Mouse (Mus musculus) embryonic facial prominence, embryonic 12.5 days (tissue): ENCODE measurements around the gene Gm4952. TPM values are rescaled to one million over a fixed set of nuclear protein-coding genes. Genes with fewer than 3 reads are reported as not detected.

ENCODE experiments used
- ATAC-seq: fragments of 200-750 bp; cut with Nextera tagmentation; 2 replicates; pipeline ENCODE4 v1.8.0; 2017; ENCODE audit not compliant: insufficient number of reproducible peaks, insufficient read depth, low FRiP score, low TSS enrichment
- H3K27ac ChIP-seq: fragments of 300-500 bp; sonication (generic); 2 replicates; pipeline ENCODE4 v1.5.1; 2016; ENCODE audit warnings: mild to moderate bottlenecking
- H3K27me3 ChIP-seq: fragments of 300-500 bp; sonication (generic); 2 replicates; pipeline ENCODE4 v1.6.1; 2016; ENCODE audit warnings: mild to moderate bottlenecking, moderate library complexity
- H3K36me3 ChIP-seq: fragments of 300-500 bp; sonication (generic); 2 replicates; pipeline ENCODE4 v1.6.1; 2016; ENCODE audit warnings: mild to moderate bottlenecking
- H3K4me1 ChIP-seq: fragments of 300-500 bp; sonication (generic); 2 replicates; pipeline ENCODE4 v1.6.1; 2016
- H3K4me2 ChIP-seq: fragments of 300-500 bp; sonication (generic); replicated peaks from 2 replicates; pipeline ENCODE4 v1.6.1; 2016; ENCODE audit warnings: mild to moderate bottlenecking, moderate library complexity
- H3K4me3 ChIP-seq: fragments of 300-500 bp; sonication (generic); 2 replicates; pipeline ENCODE4 v1.5.1; 2016; ENCODE audit warnings: mild to moderate bottlenecking
- H3K9ac ChIP-seq: fragments of 300-500 bp; sonication (generic); 2 replicates; pipeline ENCODE4 v1.6.1; 2016; ENCODE audit warnings: mild to moderate bottlenecking, moderate library complexity
- H3K9me3 ChIP-seq: fragments of 300-500 bp; sonication (generic); 2 replicates; pipeline ENCODE4 v1.6.1; 2016; ENCODE audit warnings: mild to moderate bottlenecking, moderate library complexity
- WGBS: fragments of 180-500 bp; shearing (Covaris S2); methylation state at CpG from one replicate; pipeline ENCODE4 v1.1.7; 2016; 5-methylcytosine and 5-hydroxymethylcytosine counted together
- polyA plus RNA-seq: library from polyadenylated mRNA; unstranded; fragments of >200 nt; fragmentation: Nextera tagmentation; extraction: Ambion mirVana; gene quantifications from 2 replicates; pipeline ENCODE4 v1.2.1, GENCODE M21; 2016

Gm4952 gene
- polyA plus RNA-seq, 1 experiment from 2014 or later = 0.06 TPM

DNA sequence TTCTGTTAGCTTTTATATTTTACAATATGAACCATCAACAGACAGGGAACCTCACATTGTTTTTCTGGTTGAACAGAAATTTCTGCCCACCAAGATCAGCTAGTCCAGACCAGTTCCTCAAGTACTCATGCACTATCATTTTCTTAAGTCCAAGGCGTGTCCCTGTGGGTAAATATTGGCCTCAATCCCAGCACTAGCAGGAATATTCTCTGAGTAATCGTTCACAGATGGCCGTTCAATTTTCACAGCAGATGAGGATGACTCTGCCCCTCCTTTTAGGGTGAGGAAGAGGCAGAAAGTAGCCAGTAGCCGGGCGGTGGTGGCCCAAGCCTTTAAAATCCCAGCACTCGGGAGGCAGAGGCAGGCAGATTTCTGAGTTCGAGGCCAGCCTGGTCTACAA, 24.7 kb upstream of the Gm4952 start:
- Histone ChIP-seq H3K4me2 (no peak overlapping the region), H3K9me3 (no peaks in the 10 kb centered on the region), H3K9ac (no peak overlapping the region), H3K36me3 (peaks cover 6% of the 10 kb centered on the region; the same call in 1 of the 2 replicates), H3K27me3 (no peaks in the 10 kb centered on the region), H3K27ac (no peak overlapping the region), H3K4me3 (no peak overlapping the region), H3K4me1 (peaks cover 8% of the 10 kb centered on the region; the same call in 1 of the 2 replicates)
- WGBS = 84% methylated on average over 7 of the region's 7 CpGs
- no peak for ATAC-seq

DNA sequence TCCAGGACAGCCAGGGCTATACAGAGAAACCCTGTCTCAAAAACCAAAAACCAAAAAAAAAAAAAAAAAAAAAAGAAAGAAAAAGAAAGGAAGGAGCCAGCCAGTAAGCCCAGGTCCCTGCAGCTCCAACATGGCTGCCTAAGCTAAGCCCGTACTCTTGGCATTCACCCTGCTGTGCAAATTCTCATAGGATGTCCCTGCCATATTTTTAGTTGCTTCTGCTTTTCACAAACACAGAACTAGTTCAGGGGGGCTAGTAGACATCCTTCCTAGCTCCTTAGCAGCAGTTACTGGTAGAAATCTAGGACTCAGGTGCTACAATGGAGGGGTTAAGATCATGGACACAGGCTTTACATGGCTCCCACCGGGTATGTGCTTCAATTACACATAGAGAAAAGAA, 24.3 kb upstream of the Gm4952 start:
- H3K9ac ChIP-seq = no peak overlapping the region
- 98% methylated on average over 2 of the region's 2 CpGs for WGBS
- H3K4me1 ChIP-seq = peaks cover 8% of the 10 kb centered on the region; the same call in 1 of the 2 replicates
- ATAC-seq = no peak
- H3K4me3 ChIP-seq = no peak overlapping the region
- H3K27ac ChIP-seq = no peak overlapping the region
- H3K9me3 ChIP-seq = no peaks in the 10 kb centered on the region
- H3K36me3 ChIP-seq = peaks cover 6% of the 10 kb centered on the region; the same call in 1 of the 2 replicates
- no peak overlapping the region for H3K4me2 ChIP-seq
- H3K27me3 ChIP-seq = no peaks in the 10 kb centered on the region

DNA sequence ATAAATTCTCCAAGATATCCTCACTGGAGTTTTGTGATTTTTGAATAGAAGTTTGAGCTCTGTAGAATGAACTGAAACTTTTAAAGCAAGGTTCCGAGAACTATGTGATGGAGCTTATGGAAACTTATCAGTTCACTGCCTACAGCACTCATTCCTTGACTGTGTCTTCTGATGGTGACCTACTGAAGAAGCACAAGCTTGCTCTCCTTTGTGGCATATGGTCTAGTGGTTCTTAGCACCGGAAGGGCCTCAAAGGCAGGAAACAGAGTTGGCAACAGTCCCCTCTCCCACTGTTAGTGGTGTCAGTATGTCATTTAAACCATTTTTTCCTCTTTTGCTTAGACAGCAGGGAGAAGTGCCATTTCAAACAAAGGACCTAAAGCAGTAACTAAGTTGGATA, 23.1 kb upstream of the Gm4952 start:
- Histone ChIP-seq H3K9ac (no peak overlapping the region), H3K27me3 (no peaks in the 10 kb centered on the region), H3K4me2 (no peak overlapping the region), H3K4me3 (no peak overlapping the region), H3K27ac (no peak overlapping the region), H3K4me1 (peaks cover 8% of the 10 kb centered on the region; the same call in 1 of the 2 replicates), H3K36me3 (peaks cover 6% of the 10 kb centered on the region; the same call in 1 of the 2 replicates), H3K9me3 (no peaks in the 10 kb centered on the region)
- no peak for ATAC-seq
- 82% methylated on average over 2 of the region's 2 CpGs for WGBS

DNA sequence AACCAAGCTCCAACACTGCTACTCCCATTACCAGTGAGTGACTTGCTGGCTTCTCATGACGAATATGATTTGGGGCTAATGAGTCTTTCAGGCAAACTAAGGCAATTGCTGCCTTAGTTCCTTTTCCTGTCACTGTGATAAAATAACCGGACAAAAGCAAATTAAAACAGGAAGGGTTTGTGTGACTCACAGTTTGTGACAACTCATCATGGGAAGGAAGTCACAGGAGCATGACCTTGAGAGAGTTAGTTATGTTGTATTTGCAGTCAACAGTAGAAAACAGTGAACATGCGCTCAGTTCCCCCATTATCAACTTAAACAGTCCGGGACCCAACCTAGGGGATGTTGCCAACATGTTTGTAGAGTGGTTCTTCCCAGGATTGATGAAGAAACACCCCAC, 14.5 kb upstream of the Gm4952 start:
- 75% methylated on average over 4 of the region's 4 CpGs for WGBS
- ATAC-seq = no peak

DNA sequence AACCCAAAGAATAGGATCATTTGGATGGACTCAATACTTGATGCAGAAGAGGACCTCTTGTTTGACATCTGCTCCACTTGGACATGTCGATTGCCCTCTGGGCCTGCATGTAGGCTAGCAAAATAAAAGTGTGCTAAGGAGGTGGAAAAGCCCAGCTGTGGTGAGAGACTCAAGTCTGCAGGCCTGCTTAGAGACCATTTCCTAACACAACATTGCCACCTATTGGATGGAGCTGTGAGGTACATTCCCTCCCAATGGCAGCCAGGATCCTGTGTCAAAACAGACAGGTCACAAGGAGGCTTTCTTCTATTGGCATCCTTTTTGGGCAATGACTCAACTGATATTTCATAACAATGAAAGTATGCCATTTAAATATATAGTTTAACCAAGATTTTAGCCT, 7.9 kb upstream of the Gm4952 start:
- 14% methylated on average over 1 of the region's 1 CpGs for WGBS
- Histone ChIP-seq H3K27ac (no peak overlapping the region), H3K4me3 (no peak overlapping the region), H3K9me3 (no peaks in the 10 kb centered on the region), H3K4me2 (no peak overlapping the region), H3K4me1 (no peaks in the 10 kb centered on the region; the same call in 1 of the 2 replicates), H3K9ac (no peak overlapping the region), H3K27me3 (0 out of 2 replicates have a peak, but pooled peaks cover 4% of the 10 kb centered on the region), H3K36me3 (0 out of 2 replicates have a peak, but pooled peaks cover 3% of the 10 kb centered on the region)
- no peak for ATAC-seq

More for the DNA sequence above, 14.5 kb upstream of the Gm4952 start:
- no peak overlapping the region for H3K4me3 ChIP-seq
- H3K9me3 ChIP-seq = no peaks in the 10 kb centered on the region
- H3K27me3 ChIP-seq = no peaks in the 10 kb centered on the region
- no peak overlapping the region for H3K4me2 ChIP-seq
- 0 out of 2 replicates have a peak, but pooled peaks cover 5% of the 10 kb centered on the region for H3K36me3 ChIP-seq
- H3K4me1 ChIP-seq = no peaks in the 10 kb centered on the region
- H3K27ac ChIP-seq = no peak overlapping the region
- H3K9ac ChIP-seq = no peak overlapping the region

DNA sequence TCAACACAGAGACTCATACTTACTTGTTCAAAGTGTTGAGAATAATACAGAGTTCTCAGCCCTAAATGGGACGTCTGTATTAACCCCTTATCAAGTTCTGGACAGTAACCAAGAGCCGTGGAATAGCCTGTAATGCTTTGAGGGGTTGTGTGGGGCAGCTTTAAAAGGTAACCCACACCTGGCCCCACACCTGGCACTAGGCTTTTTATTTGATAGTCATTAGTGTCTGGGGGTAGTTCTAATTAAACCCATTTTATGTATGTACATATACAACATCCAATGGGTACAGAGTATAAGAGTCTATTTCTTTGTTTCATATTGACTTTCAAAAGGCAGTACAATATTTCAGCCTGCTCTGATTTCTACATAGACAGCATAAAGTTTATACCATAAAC, 4.6 kb upstream of the Gm4952 start:
- peak overlapping the region; percentile 65 for H3K4me3 ChIP-seq
- no peak; the same call in 1 of the 2 replicates for ATAC-seq
- no peaks in the 10 kb centered on the region for H3K9me3 ChIP-seq
- 0 out of 2 replicates have a peak, but pooled peaks cover 6% of the 10 kb centered on the region for H3K27me3 ChIP-seq
- H3K36me3 ChIP-seq = no peaks in the 10 kb centered on the region
- peak overlapping the region; percentile 99 for H3K4me2 ChIP-seq
- no peak overlapping the region for H3K9ac ChIP-seq
- WGBS = 56% methylated on average over 2 of the region's 2 CpGs
- no peak overlapping the region for H3K27ac ChIP-seq
- no peaks in the 10 kb centered on the region; the same call in 1 of the 2 replicates for H3K4me1 ChIP-seq

DNA sequence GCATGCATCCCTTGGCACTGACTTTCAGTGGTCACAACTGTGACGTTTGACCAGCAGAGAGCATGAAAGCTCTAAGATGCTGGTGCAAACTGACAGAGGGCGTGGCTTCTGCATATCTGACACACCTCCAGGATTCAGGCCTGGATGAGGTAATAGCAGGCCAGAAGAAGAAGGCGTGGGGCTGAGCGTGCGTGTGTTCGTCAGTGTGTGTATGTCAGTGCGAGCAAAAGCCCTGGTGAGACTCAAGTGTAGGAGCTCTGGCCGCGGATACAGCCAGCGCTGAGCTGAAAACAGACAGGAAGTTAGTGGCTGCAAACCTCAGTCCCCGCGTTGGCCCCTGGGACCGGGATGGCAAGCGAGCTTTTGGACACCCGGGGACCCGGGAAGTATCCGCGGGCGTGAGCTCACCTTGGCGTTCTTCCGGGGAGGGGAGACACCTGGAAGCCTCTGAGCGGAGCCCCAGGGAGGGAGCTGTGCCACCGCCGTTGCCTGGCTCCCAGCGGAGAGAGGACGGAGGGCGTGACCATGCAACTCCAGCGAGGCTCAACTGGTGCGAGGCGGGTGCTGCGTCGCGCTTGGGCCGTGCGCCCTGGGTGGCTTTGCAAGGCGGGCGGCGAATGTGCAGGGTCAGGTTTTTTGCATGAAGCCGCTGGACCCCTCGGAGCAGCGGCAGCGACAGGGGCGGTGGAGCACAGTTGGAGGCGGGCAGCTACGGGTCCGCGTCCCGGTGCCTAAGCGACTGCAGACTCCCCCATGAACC, 4.1 kb upstream of the Gm4952 start:
- H3K27ac ChIP-seq = no peak overlapping the region
- peak; percentile 86 for ATAC-seq
- WGBS = 0% methylated on average over 49 of the region's 49 CpGs

DNA sequence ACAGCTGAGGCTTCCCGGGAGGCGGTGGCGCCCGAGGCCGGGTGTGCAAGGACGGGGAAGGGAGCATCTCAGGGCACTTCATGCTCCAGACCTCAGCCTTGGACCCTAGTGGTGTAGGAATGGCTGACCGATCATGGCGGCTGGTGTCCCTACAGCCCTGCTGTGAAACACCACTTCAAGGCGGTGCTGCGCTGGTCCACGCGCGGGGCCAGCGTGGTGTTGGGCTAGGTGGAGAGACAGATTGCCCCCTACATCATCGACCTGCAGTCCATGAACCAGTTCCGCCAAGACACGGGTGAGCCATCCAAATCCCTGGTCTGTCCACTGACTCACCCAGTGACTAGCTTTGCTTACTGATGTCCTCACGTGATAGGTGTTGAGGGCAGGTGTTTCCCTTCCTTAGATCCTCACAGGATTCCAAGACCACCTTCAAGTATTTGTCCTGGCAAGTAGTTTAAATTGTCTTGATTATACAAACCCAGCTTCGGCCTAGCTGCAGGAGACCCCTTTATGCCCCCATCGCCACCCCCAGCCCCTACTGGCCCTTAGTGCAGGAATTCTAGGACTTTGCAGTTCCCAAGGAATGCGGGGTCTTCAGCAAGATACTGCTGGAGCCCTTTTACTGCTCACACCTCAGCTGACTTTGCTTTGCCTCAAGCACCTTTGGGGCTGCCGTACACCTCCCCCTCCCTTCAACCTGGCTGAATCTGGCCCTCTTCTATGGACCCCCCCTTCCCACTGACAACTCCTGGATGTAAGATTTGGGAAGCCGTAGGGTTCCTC, 3.3 kb upstream of the Gm4952 start:
- H3K27me3 ChIP-seq = 0 out of 2 replicates have a peak, but pooled peaks cover 6% of the 10 kb centered on the region
- H3K27ac ChIP-seq = no peak overlapping the region
- peak overlapping the region; percentile 65 for H3K4me3 ChIP-seq
- peak overlapping the region; percentile 99 for H3K4me2 ChIP-seq
- peak overlapping the region; percentile 51 for H3K9ac ChIP-seq
- H3K4me1 ChIP-seq = no peaks in the 10 kb centered on the region; the same call in 1 of the 2 replicates
- ATAC-seq = peak; percentile 58; the same call in 1 of the 2 replicates
- H3K9me3 ChIP-seq = no peaks in the 10 kb centered on the region
- WGBS = 15% methylated on average over 23 of the region's 23 CpGs
- H3K36me3 ChIP-seq = no peaks in the 10 kb centered on the region

More for the DNA sequence above, 4.1 kb upstream of the Gm4952 start:
- 0 out of 2 replicates have a peak, but pooled peaks cover 6% of the 10 kb centered on the region for H3K27me3 ChIP-seq
- H3K4me3 ChIP-seq = peak overlapping the region; percentile 65
- peak overlapping the region; percentile 99 for H3K4me2 ChIP-seq
- H3K36me3 ChIP-seq = no peaks in the 10 kb centered on the region
- H3K4me1 ChIP-seq = no peaks in the 10 kb centered on the region; the same call in 1 of the 2 replicates
- H3K9me3 ChIP-seq = no peaks in the 10 kb centered on the region
- peak overlapping the region; percentile 51 for H3K9ac ChIP-seq

DNA sequence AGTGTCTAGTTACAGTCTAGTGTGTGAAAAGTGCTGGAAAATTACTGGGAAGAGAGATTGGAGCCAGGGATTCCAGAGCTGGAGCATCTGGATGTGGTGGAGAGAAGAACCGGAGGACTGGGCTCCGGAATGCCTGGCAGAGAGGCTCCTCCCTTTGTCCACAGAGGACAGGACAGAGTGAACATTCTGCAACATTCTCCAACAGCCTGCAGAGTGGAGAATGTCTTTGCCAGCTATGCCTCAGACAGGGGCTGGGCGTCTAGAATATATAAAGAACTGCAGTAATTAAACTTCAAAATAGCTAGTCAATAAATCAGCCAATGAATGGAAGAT, 2.7 kb upstream of the Gm4952 start:
- no peak overlapping the region for H3K27ac ChIP-seq
- 52% methylated on average over 3 of the region's 3 CpGs for WGBS
- no peak overlapping the region for H3K4me3 ChIP-seq
- H3K9ac ChIP-seq = no peak overlapping the region
- 0 out of 2 replicates have a peak, but pooled peaks cover 6% of the 10 kb centered on the region for H3K27me3 ChIP-seq
- peak overlapping the region; percentile 99; the same call in 1 of the 2 replicates for H3K4me2 ChIP-seq
- ATAC-seq = no peak
- H3K9me3 ChIP-seq = no peaks in the 10 kb centered on the region
- no peaks in the 10 kb centered on the region for H3K36me3 ChIP-seq
- H3K4me1 ChIP-seq = no peaks in the 10 kb centered on the region; the same call in 1 of the 2 replicates

DNA sequence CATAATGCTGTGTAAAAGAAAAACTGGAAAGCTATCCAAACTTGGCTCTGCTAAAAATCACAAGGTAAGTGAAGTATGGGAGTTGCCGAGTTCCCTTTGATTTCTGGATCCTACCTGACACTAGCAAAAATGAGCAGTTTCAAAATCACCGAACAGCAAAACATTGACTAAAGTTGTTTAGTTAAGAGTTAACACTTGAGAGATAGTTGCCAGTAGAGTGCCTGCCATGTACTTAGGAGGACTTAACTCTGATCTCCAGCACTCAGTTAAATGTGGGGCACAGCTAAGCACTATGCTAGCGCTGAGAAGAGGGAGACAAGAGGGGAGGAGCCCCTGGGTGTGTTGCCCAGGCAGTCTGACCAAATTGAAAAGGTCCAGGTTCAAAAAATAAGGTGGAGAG, 1.1 kb upstream of the Gm4952 start:
- H3K27ac ChIP-seq = no peak overlapping the region
- H3K4me2 ChIP-seq = no peak overlapping the region
- H3K4me1 ChIP-seq = no peaks in the 10 kb centered on the region; the same call in 1 of the 2 replicates
- H3K4me3 ChIP-seq = no peak overlapping the region
- 0 out of 2 replicates have a peak, but pooled peaks cover 6% of the 10 kb centered on the region for H3K27me3 ChIP-seq
- no peaks in the 10 kb centered on the region for H3K36me3 ChIP-seq
- H3K9me3 ChIP-seq = no peaks in the 10 kb centered on the region
- no peak overlapping the region for H3K9ac ChIP-seq
- no peak for ATAC-seq
- 66% methylated on average over 3 of the region's 3 CpGs for WGBS

DNA sequence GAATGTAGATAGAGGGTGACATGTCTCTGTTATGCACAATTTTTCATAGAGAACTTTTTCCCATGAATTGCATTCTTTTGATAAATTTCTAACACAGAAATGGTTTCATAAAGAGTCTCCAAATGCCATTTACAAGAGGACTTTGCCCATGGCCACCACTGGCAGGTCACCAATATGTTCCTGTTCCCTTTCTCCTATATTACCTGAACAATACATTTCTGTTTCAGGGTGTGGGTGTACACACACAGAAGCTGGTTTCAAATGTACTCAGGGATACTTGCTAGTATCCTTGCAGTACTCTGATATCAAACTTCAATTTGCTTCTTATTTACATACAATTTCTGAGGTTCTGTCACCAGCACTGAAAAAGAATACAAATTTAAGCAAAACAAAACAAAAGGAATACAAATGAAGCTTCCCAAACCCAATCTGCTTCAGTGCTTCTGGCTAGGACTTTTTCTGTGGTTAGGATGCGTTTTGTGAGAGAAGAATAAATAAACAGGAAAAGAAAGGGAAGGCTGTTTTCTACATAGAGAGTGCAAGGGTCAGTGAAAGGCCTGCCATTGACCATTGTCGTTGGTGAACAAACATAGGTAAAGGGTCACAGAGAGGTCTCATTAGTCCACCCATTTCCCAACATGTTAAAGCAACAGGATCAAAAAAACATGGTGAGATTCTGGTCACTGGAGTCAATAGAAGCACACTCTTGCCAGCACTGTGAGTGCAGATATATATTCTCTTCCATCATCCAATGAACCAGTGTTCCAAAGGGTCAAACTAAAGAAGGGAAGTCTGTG, 1.1 kb downstream of the Gm4952 start:
- Histone ChIP-seq H3K27ac (no peak overlapping the region), H3K9me3 (no peaks in the 10 kb centered on the region), H3K27me3 (0 out of 2 replicates have a peak, but pooled peaks cover 6% of the 10 kb centered on the region), H3K4me2 (no peak overlapping the region), H3K36me3 (no peaks in the 10 kb centered on the region), H3K4me3 (no peak overlapping the region), H3K4me1 (no peaks in the 10 kb centered on the region; the same call in 1 of the 2 replicates), H3K9ac (no peak overlapping the region)
- no peak for ATAC-seq
- 8% methylated on average over 2 of the region's 2 CpGs for WGBS
